Mouse (Mus musculus) T-helper 17 cell (primary cell): ENCODE measurements at regions not wholly inside any gene's neighbourhood (a gene's known extent, or its start where the extent isn't known, plus 50 kb on each side); places are given as distances from the start of the nearest gene placed in this dataset.

Experiments used
- in situ Hi-C, 2 experiments: fragments of 300-600 bp; cut with MboI, MseI; formaldehyde crosslinking; loops; 1 replicate in 1 of 2; 2 replicates in 1 of 2; pipeline ENCODE4 v1.15.1; 2025; ENCODE audit warnings: high pct_unique_total_duplicates in 2 of 2

DNA sequence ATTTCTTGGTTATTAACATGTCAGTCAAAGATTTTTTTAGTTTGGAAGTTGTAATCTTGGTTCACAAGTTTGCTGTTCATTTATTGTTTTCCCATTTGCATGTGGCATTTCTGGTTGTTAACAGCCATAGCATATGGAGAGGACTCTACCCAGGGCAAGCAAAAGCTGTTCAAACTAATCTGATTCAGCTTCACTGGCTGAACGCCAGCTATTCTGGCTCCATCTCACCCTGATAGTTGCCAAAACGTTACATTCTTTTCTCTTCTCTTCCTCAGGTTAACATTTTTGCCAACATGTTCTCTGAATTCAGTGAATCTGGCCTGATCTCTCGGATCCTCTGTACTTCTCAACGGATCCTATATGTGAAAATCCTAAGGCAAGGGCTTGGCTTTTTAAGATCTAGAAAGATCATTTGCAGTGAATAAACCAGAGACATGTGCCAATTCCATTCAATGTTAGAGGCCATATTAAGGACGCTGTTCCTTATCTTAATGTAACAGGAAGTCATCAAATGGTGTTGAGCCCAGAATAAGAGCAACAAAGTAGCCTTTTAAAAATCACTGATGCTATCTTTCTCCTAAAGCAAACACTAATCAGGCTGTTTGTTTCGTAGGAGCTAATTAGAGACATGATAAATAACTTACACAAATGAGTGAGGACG is 82.2 kb upstream of the Tac1 start:
- in situ Hi-C loops = no loop called here

DNA sequence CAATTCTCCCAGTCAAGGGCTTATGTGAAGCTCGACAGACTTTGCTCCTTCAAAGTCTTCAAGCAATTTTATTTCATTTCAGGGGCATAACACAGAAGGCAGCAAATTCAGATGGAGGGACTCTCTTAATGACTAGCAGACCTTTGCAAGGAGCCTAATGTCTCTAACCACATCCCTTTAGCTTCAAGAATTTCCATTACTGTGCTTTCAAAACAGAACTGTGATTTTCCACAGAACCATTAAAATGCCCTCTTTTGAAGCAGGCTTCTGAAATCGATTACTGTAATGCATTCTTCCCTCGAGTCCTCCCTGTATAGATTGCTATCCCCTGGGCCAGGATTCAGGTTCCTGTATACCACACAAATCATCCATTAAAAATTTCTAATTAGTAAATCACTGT is 80.9 kb upstream of the Tac1 start:
- in situ Hi-C loops = no loop called here

- in situ Hi-C loops = no loop called here
These were observed 77.8 kb upstream of the Tac1 start for GRCm38 (mm10) chr6:7476907-7477306.

- in situ Hi-C loops = no loop called here
These were observed 60.4 kb upstream of the Tac1 start for GRCm38 (mm10) chr6:7494299-7494698.

DNA sequence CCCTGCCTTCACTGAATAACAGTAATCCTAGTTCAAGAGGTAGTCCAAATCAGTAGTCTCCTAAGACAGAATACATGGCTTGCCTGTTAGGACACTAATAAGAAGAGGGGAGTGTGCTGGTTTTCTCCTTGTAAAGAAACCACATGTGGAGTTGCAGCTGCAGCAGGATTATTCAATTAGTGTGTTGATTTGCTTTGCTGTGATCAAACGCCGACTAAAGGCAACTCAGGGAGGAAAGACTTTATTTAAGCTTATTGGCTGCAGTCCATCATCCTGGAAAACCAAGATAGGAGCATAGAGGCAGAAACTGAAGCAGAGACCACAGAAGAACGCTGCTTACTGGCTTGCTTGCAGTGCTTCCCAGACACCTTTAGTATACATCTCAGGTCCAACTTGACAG is 57.9 kb upstream of the Tac1 start:
- in situ Hi-C loops = no loop called here
